Mouse (Mus musculus) erythroblast, embryonic 14.5 days (primary cell): ENCODE measurements around the gene 1110051M20Rik.

Experiments
- GATA1 ChIP-seq: IDR thresholded peaks from 2 replicates; pipeline ENCODE4 v1.6.1; 2012; ENCODE audit warnings: low read length, inconsistent platforms, mixed read lengths
- TAL1 ChIP-seq: IDR thresholded peaks from 3 replicates; pipeline ENCODE4 v1.6.1; 2012; ENCODE audit warnings: low read length, inconsistent platforms, mixed read lengths

DNA sequence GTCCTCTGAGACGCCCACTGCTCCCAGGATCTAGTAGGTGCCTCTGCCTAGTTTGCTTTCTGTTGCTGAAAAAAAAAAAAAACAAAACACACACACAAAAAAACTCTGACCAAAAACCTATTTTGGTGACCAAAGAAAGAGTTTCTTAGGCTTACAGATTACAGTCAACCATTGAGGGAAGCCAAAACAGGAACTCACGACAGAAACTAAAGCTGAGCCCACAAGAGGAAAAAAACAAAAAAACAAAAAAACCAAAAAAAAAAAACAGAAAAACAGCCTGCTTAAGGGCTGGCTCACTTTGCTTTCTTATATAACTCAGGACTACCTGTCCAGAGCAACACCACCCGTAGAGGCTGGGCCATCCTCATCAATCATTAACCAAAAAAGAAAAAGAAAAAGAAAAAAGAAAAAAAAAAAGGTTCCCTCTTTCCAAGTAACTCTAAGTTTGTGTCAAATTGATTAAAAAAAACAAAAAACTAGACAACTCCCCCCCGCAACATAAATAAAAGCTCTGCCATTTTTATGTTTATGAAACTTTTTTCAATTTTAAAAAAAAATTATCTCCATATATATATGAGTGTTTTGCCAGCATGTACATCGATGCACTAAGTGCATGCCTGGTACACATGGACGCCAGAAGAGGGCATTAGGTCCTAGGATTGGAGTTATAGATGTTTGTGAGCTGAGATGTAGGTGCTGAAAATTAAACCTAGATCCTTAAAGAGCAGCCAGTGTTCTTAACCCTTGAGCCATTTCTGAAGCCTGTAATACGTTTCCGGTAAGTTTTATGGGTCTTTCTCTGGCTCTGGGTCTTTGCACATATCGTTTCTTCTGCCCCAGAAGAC lies 8.9 kb upstream of the 1110051M20Rik start:
- TF ChIP-seq TAL1 (no peak), GATA1 (no peak)
